Mouse (Mus musculus) heart, embryonic 12.5 days (tissue): ENCODE results near the gene Rgs12. TPM values are rescaled to one million over a fixed set of nuclear protein-coding genes. Genes with fewer than 3 reads are reported as not detected.

ENCODE experiments used
- ATAC-seq: fragments of 200-750 bp; cut with Nextera tagmentation; 2 replicates; pipeline ENCODE4 v1.8.0; 2017; ENCODE audit warnings: moderate TSS enrichment, moderate library complexity; ENCODE audit not compliant: insufficient number of reproducible peaks, low FRiP score
- H3K27ac ChIP-seq: fragments of 300-500 bp; sonication (generic); 2 replicates; pipeline ENCODE4 v1.5.1; 2016; ENCODE audit warnings: mild to moderate bottlenecking, moderate library complexity; ENCODE audit not compliant: poor library complexity, severe bottlenecking
- H3K27me3 ChIP-seq: fragments of 300-500 bp; sonication (generic); replicated peaks from 2 replicates; pipeline ENCODE4 v1.6.1; 2016; ENCODE audit warnings: mild to moderate bottlenecking, moderate library complexity
- H3K36me3 ChIP-seq: fragments of 300-500 bp; sonication (generic); 2 replicates; pipeline ENCODE4 v1.6.1; 2016; ENCODE audit warnings: mild to moderate bottlenecking, moderate library complexity
- H3K4me1 ChIP-seq: fragments of 300-500 bp; sonication (generic); replicated peaks from 2 replicates; pipeline ENCODE4 v1.6.1; 2016; ENCODE audit warnings: mild to moderate bottlenecking
- H3K4me2 ChIP-seq: fragments of 300-500 bp; sonication (generic); 2 replicates; pipeline ENCODE4 v1.6.1; 2016; ENCODE audit warnings: mild to moderate bottlenecking, moderate library complexity
- H3K4me3 ChIP-seq: fragments of 300-500 bp; sonication (generic); 2 replicates; pipeline ENCODE4 v1.5.1; 2016; ENCODE audit warnings: mild to moderate bottlenecking
- H3K9ac ChIP-seq: fragments of 300-500 bp; sonication (generic); 2 replicates; pipeline ENCODE4 v1.6.1; 2016; ENCODE audit warnings: mild to moderate bottlenecking, moderate library complexity
- H3K9me3 ChIP-seq: fragments of 300-500 bp; sonication (generic); replicated peaks from 2 replicates; pipeline ENCODE4 v1.6.1; 2016; ENCODE audit warnings: mild to moderate bottlenecking, moderate library complexity
- WGBS: fragments of 180-500 bp; shearing (Covaris S2); methylation state at CpG from one replicate; pipeline ENCODE4 v1.1.7; 2016; 5-methylcytosine and 5-hydroxymethylcytosine counted together
- polyA plus RNA-seq: library from polyadenylated mRNA; unstranded; fragments of >200 nt; fragmentation: Nextera tagmentation; extraction: Ambion mirVana; gene quantifications from 2 replicates; pipeline ENCODE4 v1.2.1, GENCODE M21; 2016

Gene Rgs12
- polyA plus RNA-seq, 1 experiment from 2014 or later, result 35.6 TPM

GRCm38 (mm10) chr5:35009163-35009562 is 59.9 kb downstream of the Rgs12 start:
- H3K27ac ChIP-seq, result no peak overlapping the region

DNA sequence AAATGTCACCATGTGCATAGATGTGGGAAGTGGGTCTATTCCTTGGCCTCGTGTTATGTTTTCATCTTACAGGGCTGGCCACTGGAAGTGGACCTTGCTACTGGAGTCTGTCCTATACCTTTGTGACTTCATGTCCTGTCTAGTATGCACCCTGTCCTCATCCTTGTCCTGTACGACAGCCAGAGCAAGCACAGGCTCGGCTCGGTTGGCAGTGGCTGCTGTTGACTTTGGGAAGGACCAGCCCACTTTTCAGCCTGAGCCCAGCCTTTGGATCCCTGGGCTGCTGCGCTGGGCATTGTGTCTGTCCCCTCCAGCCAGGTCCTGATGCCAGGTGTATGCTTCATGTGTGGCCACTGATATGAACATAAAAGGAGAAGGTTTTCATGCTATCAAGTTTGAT is 61.4 kb downstream of the Rgs12 start:
- no peaks in the 10 kb centered on the region for H3K9me3 ChIP-seq
- H3K4me2 ChIP-seq, result no peak overlapping the region
- H3K4me1 ChIP-seq, result peaks cover 28% of the 10 kb centered on the region
- peaks cover 25% of the 10 kb centered on the region for H3K36me3 ChIP-seq
- H3K9ac ChIP-seq, result no peak overlapping the region
- H3K4me3 ChIP-seq, result no peak overlapping the region
- ATAC-seq, result no peak
- H3K27ac ChIP-seq, result no peak overlapping the region
- no peaks in the 10 kb centered on the region for H3K27me3 ChIP-seq
- WGBS, result 67% methylated on average over 5 of the region's 5 CpGs

More at GRCm38 (mm10) chr5:35009163-35009562, 59.9 kb downstream of the Rgs12 start:
- WGBS, result 73% methylated on average over 4 of the region's 4 CpGs
- Histone ChIP-seq H3K4me2 (no peak overlapping the region), H3K9me3 (no peaks in the 10 kb centered on the region), H3K4me1 (peaks cover 31% of the 10 kb centered on the region), H3K4me3 (no peak overlapping the region), H3K36me3 (peaks cover 28% of the 10 kb centered on the region), H3K9ac (no peak overlapping the region), H3K27me3 (no peaks in the 10 kb centered on the region)
- no peak for ATAC-seq

- no peaks in the 10 kb centered on the region for H3K27me3 ChIP-seq
These were observed 62.1 kb downstream of the Rgs12 start for GRCm38 (mm10) chr5:35011156-35011923.

GRCm38 (mm10) chr5:35014036-35014435 is 64.8 kb downstream of the Rgs12 start:
- Histone ChIP-seq H3K4me2 (no peak overlapping the region), H3K36me3 (peaks cover 9% of the 10 kb centered on the region), H3K4me3 (no peak overlapping the region), H3K27ac (no peak overlapping the region), H3K27me3 (no peaks in the 10 kb centered on the region), H3K4me1 (peaks cover 31% of the 10 kb centered on the region), H3K9ac (no peak overlapping the region), H3K9me3 (no peaks in the 10 kb centered on the region)
- WGBS, result 84% methylated on average over 6 of the region's 6 CpGs
- no peak for ATAC-seq

More at GRCm38 (mm10) chr5:35011156-35011923, 62.1 kb downstream of the Rgs12 start:
- WGBS, result 90% methylated on average over 6 of the region's 6 CpGs
- no peak for ATAC-seq
- Histone ChIP-seq H3K4me1 (peaks cover 28% of the 10 kb centered on the region), H3K36me3 (peaks cover 20% of the 10 kb centered on the region), H3K9ac (no peak overlapping the region), H3K4me3 (no peak overlapping the region), H3K4me2 (no peak overlapping the region), H3K27ac (no peak overlapping the region), H3K9me3 (no peaks in the 10 kb centered on the region)

GRCm38 (mm10) chr5:35019673-35020300 is 70.5 kb downstream of the Rgs12 start:
- H3K9ac ChIP-seq, result no peak overlapping the region
- H3K4me1 ChIP-seq, result peaks cover 56% of the 10 kb centered on the region
- H3K27me3 ChIP-seq, result no peaks in the 10 kb centered on the region
- WGBS, result 67% methylated on average over 9 of the region's 9 CpGs
- no peak overlapping the region for H3K4me3 ChIP-seq
- peaks cover 30% of the 10 kb centered on the region for H3K36me3 ChIP-seq
- H3K4me2 ChIP-seq, result no peak overlapping the region
- no peak overlapping the region for H3K27ac ChIP-seq
- H3K9me3 ChIP-seq, result no peaks in the 10 kb centered on the region
- ATAC-seq, result no peak

- Histone ChIP-seq H3K27me3 (no peaks in the 10 kb centered on the region), H3K27ac (no peak overlapping the region), H3K4me3 (no peak overlapping the region), H3K36me3 (peaks cover 30% of the 10 kb centered on the region), H3K9ac (0 out of 2 replicates have a peak overlapping the region, but pooled peaks have one; percentile 15), H3K9me3 (no peaks in the 10 kb centered on the region), H3K4me1 (peaks cover 56% of the 10 kb centered on the region), H3K4me2 (no peak overlapping the region)
- no peak for ATAC-seq
- 75% methylated on average over 9 of the region's 9 CpGs for WGBS
These were observed 71.4 kb downstream of the Rgs12 start for GRCm38 (mm10) chr5:35020410-35021241.

GRCm38 (mm10) chr5:35024975-35025374 is 75.7 kb downstream of the Rgs12 start:
- Histone ChIP-seq H3K4me2 (no peak overlapping the region), H3K4me1 (peaks cover 34% of the 10 kb centered on the region), H3K36me3 (peaks cover 73% of the 10 kb centered on the region), H3K27me3 (no peaks in the 10 kb centered on the region), H3K9ac (no peak overlapping the region), H3K4me3 (no peak overlapping the region), H3K9me3 (no peaks in the 10 kb centered on the region), H3K27ac (no peak overlapping the region)
- 20% methylated on average over 2 of the region's 2 CpGs for WGBS
- ATAC-seq, result no peak

- peaks cover 83% of the 10 kb centered on the region for H3K36me3 ChIP-seq
- no peak for ATAC-seq
These were observed 80.1 kb downstream of the Rgs12 start for GRCm38 (mm10) chr5:35029303-35029702.

GRCm38 (mm10) chr5:35029755-35030154 is 80.5 kb downstream of the Rgs12 start:
- H3K9ac ChIP-seq, result no peak overlapping the region
- no peak overlapping the region for H3K27ac ChIP-seq
- H3K9me3 ChIP-seq, result no peaks in the 10 kb centered on the region
- 0 out of 2 replicates have a peak, but pooled peaks cover under 1% of the 10 kb centered on the region for H3K4me1 ChIP-seq
- ATAC-seq, result no peak
- H3K27me3 ChIP-seq, result no peaks in the 10 kb centered on the region
- 90% methylated on average over 5 of the region's 5 CpGs for WGBS
- H3K36me3 ChIP-seq, result peaks cover 83% of the 10 kb centered on the region
- H3K4me3 ChIP-seq, result no peak overlapping the region
- H3K4me2 ChIP-seq, result no peak overlapping the region

More at GRCm38 (mm10) chr5:35029303-35029702, 80.1 kb downstream of the Rgs12 start:
- Histone ChIP-seq H3K9ac (no peak overlapping the region), H3K4me1 (peaks cover under 1% of the 10 kb centered on the region; the same call in 1 of the 2 replicates), H3K4me2 (no peak overlapping the region), H3K4me3 (no peak overlapping the region), H3K27ac (no peak overlapping the region), H3K27me3 (no peaks in the 10 kb centered on the region), H3K9me3 (no peaks in the 10 kb centered on the region)
- WGBS, result 71% methylated on average over 1 of the region's 1 CpGs

- 80% methylated on average over 5 of the region's 5 CpGs for WGBS
- H3K36me3 ChIP-seq, result peaks cover 63% of the 10 kb centered on the region
These were observed 83.8 kb downstream of the Rgs12 start for GRCm38 (mm10) chr5:35033068-35033467.

GRCm38 (mm10) chr5:35033619-35034018 is 84.4 kb downstream of the Rgs12 start:
- H3K27ac ChIP-seq, result no peak overlapping the region
- H3K4me1 ChIP-seq, result peaks cover 10% of the 10 kb centered on the region
- H3K27me3 ChIP-seq, result no peaks in the 10 kb centered on the region
- 84% methylated on average over 1 of the region's 1 CpGs for WGBS
- H3K36me3 ChIP-seq, result peaks cover 57% of the 10 kb centered on the region
- H3K4me2 ChIP-seq, result no peak overlapping the region
- ATAC-seq, result no peak
- H3K4me3 ChIP-seq, result no peak overlapping the region
- H3K9me3 ChIP-seq, result no peaks in the 10 kb centered on the region
- H3K9ac ChIP-seq, result no peak overlapping the region

More at GRCm38 (mm10) chr5:35033068-35033467, 83.8 kb downstream of the Rgs12 start:
- H3K27me3 ChIP-seq, result no peaks in the 10 kb centered on the region
- no peak overlapping the region for H3K9ac ChIP-seq
- H3K4me1 ChIP-seq, result peaks cover 10% of the 10 kb centered on the region
- no peak overlapping the region for H3K27ac ChIP-seq
- H3K4me3 ChIP-seq, result no peak overlapping the region
- H3K4me2 ChIP-seq, result no peak overlapping the region
- no peak for ATAC-seq
- no peaks in the 10 kb centered on the region for H3K9me3 ChIP-seq
